Mouse (Mus musculus) neural tube, embryonic 15.5 days (tissue): ENCODE measurements around the gene 1700001C19Rik. TPM values are rescaled to one million over a fixed set of nuclear protein-coding genes. Genes with fewer than 3 reads are reported as not detected.

ENCODE experiments used
- ATAC-seq: fragments of 200-750 bp; cut with Nextera tagmentation; 2 replicates; pipeline ENCODE4 v1.8.0; 2017; ENCODE audit warnings: mild to moderate bottlenecking, moderate TSS enrichment, moderate library complexity; ENCODE audit not compliant: low FRiP score
- H3K27ac ChIP-seq: fragments of 300-500 bp; sonication (generic); replicated peaks from 2 replicates; pipeline ENCODE4 v1.5.1; 2015; ENCODE audit warnings: mild to moderate bottlenecking, inconsistent platforms
- H3K27me3 ChIP-seq: fragments of 300-500 bp; sonication (generic); replicated peaks from 2 replicates; pipeline ENCODE4 v1.6.1; 2015; ENCODE audit warnings: inconsistent platforms
- H3K36me3 ChIP-seq: fragments of 300-500 bp; sonication (generic); 2 replicates; pipeline ENCODE4 v1.6.1; 2015; ENCODE audit warnings: inconsistent platforms
- H3K4me1 ChIP-seq: fragments of 300-500 bp; sonication (generic); 2 replicates; pipeline ENCODE4 v1.6.1; 2015; ENCODE audit warnings: inconsistent platforms
- H3K4me2 ChIP-seq: fragments of 300-500 bp; sonication (generic); 2 replicates; pipeline ENCODE4 v1.6.1; 2015; ENCODE audit warnings: inconsistent platforms, mild to moderate bottlenecking, moderate library complexity
- H3K4me3 ChIP-seq: fragments of 300-500 bp; sonication (generic); replicated peaks from 2 replicates; pipeline ENCODE4 v1.5.1; 2015; ENCODE audit warnings: mild to moderate bottlenecking, inconsistent platforms
- H3K9ac ChIP-seq: fragments of 300-500 bp; sonication (generic); replicated peaks from 2 replicates; pipeline ENCODE4 v1.6.1; 2015; ENCODE audit warnings: mild to moderate bottlenecking, inconsistent platforms
- H3K9me3 ChIP-seq: fragments of 300-500 bp; sonication (generic); replicated peaks from 2 replicates; pipeline ENCODE4 v1.6.1; 2016; ENCODE audit warnings: inconsistent platforms
- WGBS: fragments of 180-500 bp; shearing (Covaris S2); methylation state at CpG from one replicate; pipeline ENCODE4 v1.1.7; 2015; ENCODE audit warnings: mixed read lengths; 5-methylcytosine and 5-hydroxymethylcytosine counted together
- polyA plus RNA-seq: library from polyadenylated mRNA; unstranded; fragments of >200 nt; fragmentation: Nextera tagmentation; extraction: Ambion mirVana; gene quantifications from 2 replicates; pipeline ENCODE4 v1.2.1, GENCODE M21; 2015

The 1700001C19Rik gene
- polyA plus RNA-seq, 1 experiment from 2014 or later, result 0.78 TPM

DNA sequence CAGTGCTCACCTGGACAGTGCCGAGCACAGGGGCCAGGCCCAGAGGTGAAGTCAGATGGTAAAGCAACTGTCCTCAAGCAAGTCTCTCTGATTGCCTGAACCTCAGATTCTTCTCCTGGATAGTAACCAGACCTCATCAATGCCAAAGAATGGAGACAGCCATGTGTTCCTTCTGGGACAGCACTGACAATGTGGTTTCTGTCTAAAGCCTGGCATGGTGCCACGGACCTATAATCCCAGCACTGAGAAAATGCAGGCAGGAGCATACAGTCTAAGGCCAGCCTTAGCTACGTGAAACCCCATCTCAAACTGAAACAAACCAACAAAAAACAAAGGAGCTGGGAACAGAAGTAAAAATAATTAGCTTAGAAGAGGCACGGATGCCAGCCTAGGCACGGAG is 33.5 kb upstream of the 1700001C19Rik start:
- ATAC-seq, result no peak
- WGBS, result 53% methylated on average over 5 of the region's 5 CpGs
- peaks cover 8% of the 10 kb centered on the region for H3K4me1 ChIP-seq
- H3K9me3 ChIP-seq, result no peaks in the 10 kb centered on the region
- H3K9ac ChIP-seq, result no peak overlapping the region
- H3K4me3 ChIP-seq, result no peak overlapping the region
- H3K27ac ChIP-seq, result no peak overlapping the region
- no peak overlapping the region for H3K4me2 ChIP-seq
- peaks cover 31% of the 10 kb centered on the region for H3K27me3 ChIP-seq
- H3K36me3 ChIP-seq, result no peaks in the 10 kb centered on the region

GRCm38 (mm10) chr17:47470121-47470520 is 32.9 kb upstream of the 1700001C19Rik start:
- no peaks in the 10 kb centered on the region for H3K9me3 ChIP-seq
- H3K4me1 ChIP-seq, result peaks cover 8% of the 10 kb centered on the region
- peaks cover 34% of the 10 kb centered on the region for H3K27me3 ChIP-seq
- no peak overlapping the region for H3K4me3 ChIP-seq
- no peaks in the 10 kb centered on the region for H3K36me3 ChIP-seq
- no peak overlapping the region for H3K9ac ChIP-seq
- ATAC-seq, result no peak
- no peak overlapping the region for H3K4me2 ChIP-seq
- WGBS, result 82% methylated on average over 4 of the region's 4 CpGs
- no peak overlapping the region for H3K27ac ChIP-seq

GRCm38 (mm10) chr17:47469642-47470041 is 32.5 kb upstream of the 1700001C19Rik start:
- 74% methylated on average over 4 of the region's 4 CpGs for WGBS
- Histone ChIP-seq H3K4me2 (no peak overlapping the region), H3K27ac (no peak overlapping the region), H3K27me3 (peaks cover 39% of the 10 kb centered on the region), H3K9me3 (no peaks in the 10 kb centered on the region), H3K4me1 (peaks cover 8% of the 10 kb centered on the region), H3K36me3 (no peaks in the 10 kb centered on the region), H3K9ac (no peak overlapping the region), H3K4me3 (no peak overlapping the region)
- no peak for ATAC-seq

DNA sequence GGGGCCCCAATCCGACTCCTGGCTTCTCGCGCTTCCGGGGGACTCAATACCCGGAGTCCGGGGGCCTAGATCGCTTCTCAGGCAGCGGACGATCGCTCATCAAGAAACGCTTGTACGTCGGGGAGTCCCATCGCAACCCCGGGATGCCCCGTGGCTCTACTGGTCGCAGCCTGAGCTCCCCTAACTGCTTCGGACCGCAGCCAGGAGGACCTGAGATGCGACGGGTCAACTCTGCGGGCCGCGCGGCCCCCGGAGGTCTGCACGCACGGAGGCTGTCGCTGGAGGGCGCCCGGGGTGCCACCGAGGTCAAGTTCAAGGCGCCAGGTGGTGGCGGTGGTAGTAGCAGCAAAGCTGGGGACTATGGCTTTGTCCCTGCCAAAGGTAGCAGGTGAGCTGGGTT is 31.3 kb upstream of the 1700001C19Rik start:
- Histone ChIP-seq H3K27me3 (peaks cover 41% of the 10 kb centered on the region), H3K4me3 (peak overlapping the region; percentile 12; the same call in 1 of the 2 replicates), H3K4me1 (peaks cover 8% of the 10 kb centered on the region), H3K27ac (no peak overlapping the region), H3K36me3 (no peaks in the 10 kb centered on the region), H3K9ac (no peak overlapping the region; the same call in 1 of the 2 replicates), H3K9me3 (no peaks in the 10 kb centered on the region), H3K4me2 (peak overlapping the region; percentile 34)
- 8% methylated on average over 34 of the region's 34 CpGs for WGBS
- no peak for ATAC-seq

DNA sequence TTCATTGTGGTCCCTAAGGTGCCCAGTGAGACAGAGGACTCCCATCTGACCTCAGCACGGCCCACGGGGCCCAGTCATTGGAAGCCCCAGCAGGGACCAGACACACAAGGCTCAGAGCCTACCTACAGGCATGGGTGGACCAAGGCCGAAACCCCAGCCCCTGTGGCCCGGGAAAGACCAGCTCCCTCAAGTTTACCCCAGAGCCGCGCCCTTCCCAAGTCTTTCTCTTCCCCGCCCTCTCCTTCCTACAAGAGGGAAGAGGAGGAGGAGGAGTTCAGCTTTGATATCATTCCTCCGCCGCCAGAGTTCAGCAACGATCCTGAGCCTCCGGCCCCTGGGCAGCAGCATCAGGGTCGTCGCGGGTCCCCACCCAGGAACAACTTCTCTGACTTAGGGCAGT is 30.9 kb upstream of the 1700001C19Rik start:
- no peak for ATAC-seq
- peak overlapping the region; percentile 34 for H3K4me2 ChIP-seq
- peak overlapping the region; percentile 12; the same call in 1 of the 2 replicates for H3K4me3 ChIP-seq
- H3K4me1 ChIP-seq, result peaks cover 8% of the 10 kb centered on the region
- 16% methylated on average over 14 of the region's 14 CpGs for WGBS
- H3K27ac ChIP-seq, result no peak overlapping the region
- H3K36me3 ChIP-seq, result no peaks in the 10 kb centered on the region
- no peak overlapping the region; the same call in 1 of the 2 replicates for H3K9ac ChIP-seq
- H3K27me3 ChIP-seq, result peaks cover 41% of the 10 kb centered on the region
- H3K9me3 ChIP-seq, result no peaks in the 10 kb centered on the region

DNA sequence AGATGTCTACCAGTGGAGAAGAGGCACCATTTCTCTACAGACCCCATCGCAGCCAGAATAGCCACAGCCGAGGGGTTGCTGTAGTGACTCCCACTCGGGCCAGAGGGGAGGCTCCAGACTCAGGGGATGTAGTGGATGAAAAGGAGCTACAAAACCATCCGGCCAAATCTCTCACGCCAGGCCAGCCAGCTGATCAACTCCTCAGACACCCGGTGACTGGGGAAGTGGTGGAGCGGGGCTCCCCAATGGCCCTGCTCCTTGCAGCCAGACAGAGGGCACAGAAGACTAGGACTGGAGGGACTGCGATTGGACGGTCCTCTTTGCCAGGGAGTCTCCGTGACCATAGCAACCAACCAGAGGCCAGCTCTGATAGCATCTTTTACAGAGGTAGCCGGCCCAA is 30.5 kb upstream of the 1700001C19Rik start:
- Histone ChIP-seq H3K4me1 (peaks cover 8% of the 10 kb centered on the region), H3K4me3 (no peak overlapping the region), H3K9me3 (no peaks in the 10 kb centered on the region), H3K9ac (no peak overlapping the region), H3K27ac (no peak overlapping the region), H3K4me2 (no peak overlapping the region), H3K36me3 (no peaks in the 10 kb centered on the region), H3K27me3 (peaks cover 41% of the 10 kb centered on the region)
- 65% methylated on average over 11 of the region's 11 CpGs for WGBS
- no peak for ATAC-seq

DNA sequence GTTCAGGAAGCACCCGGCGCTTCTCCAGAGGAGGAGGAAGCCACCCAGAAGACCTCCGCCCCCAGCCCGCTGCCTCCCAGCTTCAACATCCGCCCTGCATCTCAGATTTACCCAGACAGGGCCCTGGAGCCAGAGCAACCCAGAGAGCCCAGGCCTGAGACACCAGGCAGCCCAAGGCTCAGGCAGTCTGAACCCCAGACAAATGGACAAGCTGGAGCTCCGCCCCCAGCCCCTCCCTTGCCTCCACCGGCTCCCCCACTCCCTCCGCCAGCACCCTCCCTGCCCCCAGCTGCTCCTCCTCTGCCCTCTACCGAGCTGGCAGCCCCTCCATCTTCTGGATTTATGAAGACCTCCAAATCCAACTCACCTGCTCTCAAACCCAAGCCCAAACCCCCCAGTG is 29.1 kb upstream of the 1700001C19Rik start:
- H3K36me3 ChIP-seq, result no peaks in the 10 kb centered on the region
- no peak overlapping the region for H3K27ac ChIP-seq
- peaks cover 41% of the 10 kb centered on the region for H3K27me3 ChIP-seq
- H3K9me3 ChIP-seq, result no peaks in the 10 kb centered on the region
- 35% methylated on average over 9 of the region's 9 CpGs for WGBS
- no peak overlapping the region for H3K4me3 ChIP-seq
- no peak for ATAC-seq
- H3K9ac ChIP-seq, result no peak overlapping the region
- no peak overlapping the region for H3K4me2 ChIP-seq
- peaks cover 8% of the 10 kb centered on the region for H3K4me1 ChIP-seq

DNA sequence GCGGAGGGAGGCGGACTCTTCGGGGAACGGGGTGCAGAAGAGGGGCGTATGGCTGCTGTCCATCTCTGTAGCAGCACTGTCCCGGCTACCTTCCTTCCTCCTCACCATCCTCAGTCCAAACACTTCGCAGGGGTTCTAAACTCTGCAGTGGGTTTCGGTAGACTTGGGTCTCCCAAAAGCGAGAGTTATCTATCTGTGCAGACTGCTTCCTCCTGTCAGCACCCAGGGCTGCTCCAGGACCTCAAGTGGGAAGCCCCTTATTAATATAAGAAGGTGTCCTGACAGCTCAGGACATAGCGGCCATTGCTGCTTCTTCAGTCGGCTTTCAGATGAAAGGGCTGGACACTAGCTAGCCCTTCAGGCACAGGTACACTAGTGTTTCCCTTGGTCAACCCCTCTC is 27.8 kb upstream of the 1700001C19Rik start:
- Histone ChIP-seq H3K4me1 (peaks cover 5% of the 10 kb centered on the region), H3K36me3 (no peaks in the 10 kb centered on the region), H3K9ac (no peak overlapping the region), H3K4me2 (no peak overlapping the region), H3K9me3 (no peaks in the 10 kb centered on the region), H3K27me3 (peaks cover 41% of the 10 kb centered on the region), H3K27ac (no peak overlapping the region), H3K4me3 (no peak overlapping the region)
- ATAC-seq, result no peak
- 85% methylated on average over 11 of the region's 11 CpGs for WGBS

DNA sequence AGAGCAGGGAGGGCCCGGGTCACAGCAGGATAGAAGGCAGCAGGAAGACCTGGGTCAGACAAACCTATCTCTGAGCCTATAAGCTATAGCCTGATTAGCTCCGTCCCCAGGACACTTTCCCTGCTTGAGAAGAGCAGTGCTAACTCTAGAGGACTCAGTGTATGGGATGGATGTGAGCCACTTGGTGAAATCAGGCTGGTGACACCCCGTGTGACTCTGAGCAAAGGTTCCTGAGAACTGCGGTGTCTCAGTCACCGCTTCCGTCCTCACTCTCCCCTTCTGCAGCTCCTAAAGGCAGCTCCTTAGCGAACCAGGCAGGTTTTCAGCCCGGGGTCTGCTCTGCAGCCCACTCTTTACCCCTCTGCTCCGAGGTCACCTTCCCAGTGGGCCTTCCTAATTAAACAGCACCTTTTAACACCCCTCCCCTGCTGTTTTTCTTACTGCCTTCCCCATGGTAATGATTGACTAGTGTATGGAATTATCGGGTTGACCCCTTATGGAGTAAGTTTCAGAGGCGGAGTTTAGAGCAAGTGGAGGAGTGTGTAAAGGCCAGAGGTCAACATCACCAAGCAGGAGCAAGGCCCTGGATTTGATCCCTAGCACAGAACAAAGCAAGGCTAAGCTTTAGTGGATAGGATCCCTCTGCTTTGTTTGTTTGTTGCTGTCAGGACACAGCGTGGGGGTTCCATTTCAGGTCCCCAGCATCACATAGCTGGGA is 27.2 kb upstream of the 1700001C19Rik start:
- no peak overlapping the region for H3K9ac ChIP-seq
- H3K27ac ChIP-seq, result no peak overlapping the region
- no peaks in the 10 kb centered on the region for H3K36me3 ChIP-seq
- H3K9me3 ChIP-seq, result no peaks in the 10 kb centered on the region
- H3K4me3 ChIP-seq, result no peak overlapping the region
- no peak for ATAC-seq
- H3K4me2 ChIP-seq, result no peak overlapping the region
- WGBS, result 52% methylated on average over 12 of the region's 12 CpGs
- peaks cover 41% of the 10 kb centered on the region for H3K27me3 ChIP-seq
- H3K4me1 ChIP-seq, result peaks cover 5% of the 10 kb centered on the region

GRCm38 (mm10) chr17:47462728-47463388 is 25.7 kb upstream of the 1700001C19Rik start:
- Histone ChIP-seq H3K9ac (no peak overlapping the region), H3K4me2 (no peak overlapping the region), H3K9me3 (no peaks in the 10 kb centered on the region), H3K27me3 (peaks cover 25% of the 10 kb centered on the region), H3K27ac (no peak overlapping the region), H3K4me3 (no peak overlapping the region), H3K4me1 (no peaks in the 10 kb centered on the region), H3K36me3 (no peaks in the 10 kb centered on the region)
- no peak for ATAC-seq
- WGBS, result 47% methylated on average over 9 of the region's 9 CpGs

- no peaks in the 10 kb centered on the region for H3K36me3 ChIP-seq
- no peak overlapping the region for H3K4me2 ChIP-seq
- H3K27me3 ChIP-seq, result peaks cover 19% of the 10 kb centered on the region
- 85% methylated on average over 7 of the region's 7 CpGs for WGBS
- no peak overlapping the region for H3K4me3 ChIP-seq
- no peaks in the 10 kb centered on the region for H3K4me1 ChIP-seq
- ATAC-seq, result no peak
- no peak overlapping the region for H3K9ac ChIP-seq
- H3K9me3 ChIP-seq, result no peaks in the 10 kb centered on the region
- H3K27ac ChIP-seq, result no peak overlapping the region
These were observed 25.0 kb upstream of the 1700001C19Rik start for GRCm38 (mm10) chr17:47462209-47462608.

GRCm38 (mm10) chr17:47461688-47462087 is 24.5 kb upstream of the 1700001C19Rik start:
- 87% methylated on average over 3 of the region's 3 CpGs for WGBS
- H3K27ac ChIP-seq, result no peak overlapping the region
- peaks cover 14% of the 10 kb centered on the region; the same call in 1 of the 2 replicates for H3K27me3 ChIP-seq
- no peak for ATAC-seq
- H3K36me3 ChIP-seq, result no peaks in the 10 kb centered on the region
- no peak overlapping the region for H3K4me3 ChIP-seq
- no peaks in the 10 kb centered on the region for H3K4me1 ChIP-seq
- no peaks in the 10 kb centered on the region for H3K9me3 ChIP-seq
- no peak overlapping the region for H3K4me2 ChIP-seq
- H3K9ac ChIP-seq, result no peak overlapping the region
